Mouse (Mus musculus) erythroid progenitor cell, adult 5-6 weeks (primary cell): ENCODE results near the gene Tmem246. TPM values are rescaled to one million over a fixed set of nuclear protein-coding genes. Genes with fewer than 3 reads are reported as not detected.

ENCODE experiments used
- total RNA-seq, 2 experiments: library from RNA; stranded (forward) in 1 of 2; stranded (reverse) in 1 of 2; fragments of 150-400 nt in 1 of 2; fragments of 186-747, 209-891 nt in 1 of 2; gene quantifications; 2 replicates each; pipeline versions ENCODE4 v1.2.3 to v1.2.4; 2015 to 2017; ENCODE audit warnings: low replicate concordance in 2 of 2

Gene Tmem246
- total RNA-seq, 2 experiments from 2014 or later, result not detected

Other genes starting within 250 kb of the Tmem246 start
- gene Acnat2, start 189.7 kb downstream of the Tmem246 start, total RNA-seq (2015; ENCODE audit: low replicate concordance), result not detected in 2 replicates
- gene Acnat2, start 189.7 kb downstream of the Tmem246 start, total RNA-seq (2017; ENCODE audit: low replicate concordance), result not detected in 2 replicates
- not detected in 2 replicates for gene Acnat1, start 124.0 kb downstream of the Tmem246 start, total RNA-seq (2015; ENCODE audit: low replicate concordance)
- gene Acnat1, start 124.0 kb downstream of the Tmem246 start, total RNA-seq (2017; ENCODE audit: low replicate concordance), result not detected in 2 replicates
- 2.9 TPM in 1 of 2 replicates, not detected in the other for gene Baat, start 91.3 kb downstream of the Tmem246 start, total RNA-seq (2015; ENCODE audit: low replicate concordance)
- gene Baat, start 91.3 kb downstream of the Tmem246 start, total RNA-seq (2017; ENCODE audit: low replicate concordance), result 0.51 and 1.8 TPM in 2 replicates
- 22.2 and 27.0 TPM in 2 replicates for gene Mrpl50, start 76.8 kb downstream of the Tmem246 start, total RNA-seq (2015; ENCODE audit: low replicate concordance)
- gene Mrpl50, start 76.8 kb downstream of the Tmem246 start, total RNA-seq (2017; ENCODE audit: low replicate concordance), result 9.5 and 13.5 TPM in 2 replicates
- gene Zfp189, start 76.7 kb downstream of the Tmem246 start, total RNA-seq (2015; ENCODE audit: low replicate concordance), result 1.1 TPM in 1 of 2 replicates, not detected in the other
- gene Zfp189, start 76.7 kb downstream of the Tmem246 start, total RNA-seq (2017; ENCODE audit: low replicate concordance), result 0.98 and 3.6 TPM in 2 replicates
- gene Aldob, start 48.3 kb downstream of the Tmem246 start, total RNA-seq (2015; ENCODE audit: low replicate concordance), result not detected in 2 replicates
- not detected in 2 replicates for gene Aldob, start 48.3 kb downstream of the Tmem246 start, total RNA-seq (2017; ENCODE audit: low replicate concordance)
- 40.0 and 42.3 TPM in 2 replicates for gene Rnf20, start 34.1 kb upstream of the Tmem246 start, total RNA-seq (2015; ENCODE audit: low replicate concordance)
- 67.5 and 80.0 TPM in 2 replicates for gene Rnf20, start 34.1 kb upstream of the Tmem246 start, total RNA-seq (2017; ENCODE audit: low replicate concordance)
- gene Ppp3r2, start 84.1 kb upstream of the Tmem246 start, total RNA-seq (2015; ENCODE audit: low replicate concordance), result not detected in 2 replicates
- gene Ppp3r2, start 84.1 kb upstream of the Tmem246 start, total RNA-seq (2017; ENCODE audit: low replicate concordance), result not detected in 2 replicates
- not detected in 2 replicates for gene Grin3a, start 247.9 kb upstream of the Tmem246 start, total RNA-seq (2015; ENCODE audit: low replicate concordance)
- not detected in 2 replicates for gene Grin3a, start 247.9 kb upstream of the Tmem246 start, total RNA-seq (2017; ENCODE audit: low replicate concordance)